Mouse (Mus musculus) limb, embryonic 13.5 days (tissue): ENCODE data around the gene Dpep1. TPM values are rescaled to one million over a fixed set of nuclear protein-coding genes. Genes with fewer than 3 reads are reported as not detected.
A peak's percentile ranks its signal among the peaks of the same experiment; 100 is the strongest.

Experiments used
- ATAC-seq: fragments of 200-750 bp; cut with Nextera tagmentation; 2 replicates; pipeline ENCODE4 v1.8.0; 2017; ENCODE audit warnings: low read depth, moderate number of reproducible peaks, moderate TSS enrichment; ENCODE audit not compliant: low FRiP score
- H3K27ac ChIP-seq: fragments of 300-500 bp; sonication (generic); 2 replicates; pipeline ENCODE4 v1.5.1; 2015; ENCODE audit warnings: inconsistent platforms, mild to moderate bottlenecking, moderate library complexity
- H3K27me3 ChIP-seq: fragments of 300-500 bp; sonication (generic); 2 replicates; pipeline ENCODE4 v1.6.1; 2015; ENCODE audit warnings: mild to moderate bottlenecking, inconsistent platforms
- H3K36me3 ChIP-seq: fragments of 300-500 bp; sonication (generic); 2 replicates; pipeline ENCODE4 v1.6.1; 2015; ENCODE audit warnings: inconsistent platforms, mild to moderate bottlenecking, moderate library complexity
- H3K4me1 ChIP-seq: fragments of 300-500 bp; sonication (generic); 2 replicates; pipeline ENCODE4 v1.6.1; 2015; ENCODE audit warnings: inconsistent platforms
- H3K4me2 ChIP-seq: fragments of 300-500 bp; sonication (generic); replicated peaks from 2 replicates; pipeline ENCODE4 v1.6.1; 2015; ENCODE audit warnings: inconsistent platforms, mild to moderate bottlenecking, moderate library complexity
- H3K4me3 ChIP-seq: fragments of 300-500 bp; sonication (generic); 2 replicates; pipeline ENCODE4 v1.5.1; 2015; ENCODE audit warnings: moderate library complexity, mild to moderate bottlenecking, inconsistent platforms
- H3K9ac ChIP-seq: fragments of 300-500 bp; sonication (generic); 2 replicates; pipeline ENCODE4 v1.6.1; 2015; ENCODE audit warnings: mild to moderate bottlenecking, inconsistent platforms
- H3K9me3 ChIP-seq: fragments of 300-500 bp; sonication (generic); 2 replicates; pipeline ENCODE4 v1.6.1; 2016; ENCODE audit warnings: inconsistent platforms
- WGBS: fragments of 180-500 bp; shearing (Covaris S2); methylation state at CpG from one replicate; pipeline ENCODE4 v1.1.7; 2015; 5-methylcytosine and 5-hydroxymethylcytosine counted together
- polyA plus RNA-seq: library from polyadenylated mRNA; unstranded; fragments of >200 nt; fragmentation: Nextera tagmentation; extraction: Ambion mirVana; gene quantifications from 2 replicates; pipeline ENCODE4 v1.2.1, GENCODE M21; 2015

Gene Dpep1
- polyA plus RNA-seq, 1 experiment from 2014 or later, result 2.5 TPM

- peak within 1 kb of the TSS; percentile 88 for H3K4me2 ChIP-seq
- H3K9ac ChIP-seq, result peak within 1 kb of the TSS; percentile 65
- H3K4me3 ChIP-seq, result peak within 1 kb of the TSS; percentile 56
- H3K4me1 ChIP-seq, result peaks cover 21% of the 10 kb centered on the region
- H3K36me3 ChIP-seq, result peaks cover 5% of the 10 kb centered on the region; the same call in 1 of the 2 replicates
- WGBS, result 2% methylated on average over 57 of the region's 57 CpGs
- no peaks in the 10 kb centered on the region for H3K9me3 ChIP-seq
- peaks cover 50% of the 10 kb centered on the region for H3K27me3 ChIP-seq
- H3K27ac ChIP-seq, result no peak within 1 kb of the TSS
- ATAC-seq, result peak; percentile 88
Observed at GRCm38 (mm10) chr8:123235520-123236497, 49.8 kb downstream of the Dpep1 start, which contains the start of gene Spata2l. TSS of gene Spata2l (minus strand) at chr8:123236233.

GRCm38 (mm10) chr8:123239398-123239797, 53.4 kb downstream of the Dpep1 start:
- ATAC-seq, result no peak
- Histone ChIP-seq H3K9ac (no peak overlapping the region), H3K4me2 (no peak overlapping the region), H3K27me3 (peaks cover 28% of the 10 kb centered on the region), H3K36me3 (peaks cover 31% of the 10 kb centered on the region), H3K4me1 (peaks cover 21% of the 10 kb centered on the region), H3K4me3 (no peak overlapping the region), H3K9me3 (no peaks in the 10 kb centered on the region), H3K27ac (no peak overlapping the region)
- 86% methylated on average over 10 of the region's 10 CpGs for WGBS

- 0 out of 2 replicates have a peak, but pooled peaks cover under 1% of the 10 kb centered on the region for H3K27me3 ChIP-seq
- no peaks in the 10 kb centered on the region for H3K9me3 ChIP-seq
- no peak overlapping the region for H3K27ac ChIP-seq
- H3K9ac ChIP-seq, result no peak overlapping the region
- H3K36me3 ChIP-seq, result peaks cover 61% of the 10 kb centered on the region
- ATAC-seq, result no peak
- H3K4me3 ChIP-seq, result no peak overlapping the region
- H3K4me1 ChIP-seq, result no peaks in the 10 kb centered on the region
- H3K4me2 ChIP-seq, result no peak overlapping the region
- 88% methylated on average over 7 of the region's 7 CpGs for WGBS
Observed at GRCm38 (mm10) chr8:123242107-123242923, 56.3 kb downstream of the Dpep1 start.

GRCm38 (mm10) chr8:123243053-123243452, 57.0 kb downstream of the Dpep1 start:
- H3K4me2 ChIP-seq, result no peak overlapping the region
- H3K9ac ChIP-seq, result no peak overlapping the region
- no peak overlapping the region for H3K27ac ChIP-seq
- H3K9me3 ChIP-seq, result no peaks in the 10 kb centered on the region
- H3K4me1 ChIP-seq, result no peaks in the 10 kb centered on the region
- no peak for ATAC-seq
- no peaks in the 10 kb centered on the region for H3K27me3 ChIP-seq
- 66% methylated on average over 11 of the region's 11 CpGs for WGBS
- peaks cover 68% of the 10 kb centered on the region for H3K36me3 ChIP-seq
- no peak overlapping the region for H3K4me3 ChIP-seq

- Histone ChIP-seq H3K27ac (no peak overlapping the region), H3K4me3 (no peak overlapping the region), H3K36me3 (peaks cover 81% of the 10 kb centered on the region), H3K9ac (no peak overlapping the region), H3K27me3 (no peaks in the 10 kb centered on the region), H3K9me3 (no peaks in the 10 kb centered on the region), H3K4me2 (no peak overlapping the region), H3K4me1 (no peaks in the 10 kb centered on the region)
- WGBS, result 94% methylated on average over 4 of the region's 4 CpGs
- no peak for ATAC-seq
Observed at GRCm38 (mm10) chr8:123244382-123244781, 58.3 kb downstream of the Dpep1 start.

- Histone ChIP-seq H3K9ac (no peak overlapping the region), H3K4me1 (no peaks in the 10 kb centered on the region), H3K4me3 (no peak overlapping the region), H3K4me2 (no peak overlapping the region), H3K9me3 (no peaks in the 10 kb centered on the region), H3K27me3 (no peaks in the 10 kb centered on the region), H3K27ac (no peak overlapping the region), H3K36me3 (peaks cover 92% of the 10 kb centered on the region)
- ATAC-seq, result no peak
- WGBS, result 90% methylated on average over 12 of the region's 12 CpGs
Observed at GRCm38 (mm10) chr8:123245543-123245942, 59.5 kb downstream of the Dpep1 start.

- no peak overlapping the region for H3K9ac ChIP-seq
Observed at GRCm38 (mm10) chr8:123247748-123248147, 61.7 kb downstream of the Dpep1 start.

GRCm38 (mm10) chr8:123248596-123248995, 62.6 kb downstream of the Dpep1 start:
- no peak overlapping the region for H3K4me2 ChIP-seq
- H3K9ac ChIP-seq, result no peak overlapping the region
- 90% methylated on average over 8 of the region's 8 CpGs for WGBS
- no peaks in the 10 kb centered on the region for H3K27me3 ChIP-seq
- H3K36me3 ChIP-seq, result peaks cover 84% of the 10 kb centered on the region
- no peak for ATAC-seq
- H3K4me1 ChIP-seq, result peaks cover 11% of the 10 kb centered on the region
- H3K4me3 ChIP-seq, result no peak overlapping the region
- no peaks in the 10 kb centered on the region for H3K9me3 ChIP-seq
- H3K27ac ChIP-seq, result no peak overlapping the region

More at GRCm38 (mm10) chr8:123247748-123248147, 61.7 kb downstream of the Dpep1 start:
- H3K27ac ChIP-seq, result no peak overlapping the region
- peaks cover 4% of the 10 kb centered on the region for H3K4me1 ChIP-seq
- 92% methylated on average over 6 of the region's 6 CpGs for WGBS
- ATAC-seq, result no peak
- H3K36me3 ChIP-seq, result peaks cover 92% of the 10 kb centered on the region
- H3K27me3 ChIP-seq, result no peaks in the 10 kb centered on the region
- no peak overlapping the region for H3K4me3 ChIP-seq
- H3K4me2 ChIP-seq, result no peak overlapping the region
- no peaks in the 10 kb centered on the region for H3K9me3 ChIP-seq

GRCm38 (mm10) chr8:123250940-123251339, 64.9 kb downstream of the Dpep1 start:
- Histone ChIP-seq H3K9me3 (no peaks in the 10 kb centered on the region), H3K36me3 (peaks cover 65% of the 10 kb centered on the region), H3K9ac (peak overlapping the region; percentile 8), H3K4me3 (no peak overlapping the region), H3K27me3 (no peaks in the 10 kb centered on the region), H3K4me2 (no peak overlapping the region), H3K4me1 (peaks cover 22% of the 10 kb centered on the region), H3K27ac (no peak overlapping the region)
- ATAC-seq, result no peak
- WGBS, result 93% methylated on average over 5 of the region's 5 CpGs

Other genes with a start within 250 kb of the Dpep1 start
- gene Ankrd11, start 144.0 kb upstream of the Dpep1 start, polyA plus RNA-seq, result 40.9 and 48.7 TPM in 2 replicates
- gene Spg7, start 123.3 kb upstream of the Dpep1 start, polyA plus RNA-seq, result 40.8 and 41.5 TPM in 2 replicates
- 1,375 and 1,469 TPM in 2 replicates for gene Rpl13, start 83.9 kb upstream of the Dpep1 start, polyA plus RNA-seq
- 0.64 and 0.72 TPM in 2 replicates for gene Cpne7, start 68.9 kb upstream of the Dpep1 start, polyA plus RNA-seq
- 26.1 and 30.6 TPM in 2 replicates for gene Sult5a1, start 27.9 kb upstream of the Dpep1 start, polyA plus RNA-seq
- 151 and 155 TPM in 2 replicates for gene Chmp1a, start 26.5 kb downstream of the Dpep1 start, polyA plus RNA-seq
- gene Spata33, start 26.6 kb downstream of the Dpep1 start, polyA plus RNA-seq, result 4.9 and 7.0 TPM in 2 replicates
- gene Cdk10, start 38.6 kb downstream of the Dpep1 start, polyA plus RNA-seq, result 37.9 and 39.9 TPM in 2 replicates
- 3.1 and 3.7 TPM in 2 replicates for gene Spata2l, start 50.0 kb downstream of the Dpep1 start, polyA plus RNA-seq
- gene Zfp276, start 68.0 kb downstream of the Dpep1 start, polyA plus RNA-seq, result 28.4 and 29.1 TPM in 2 replicates
- 32.3 and 32.7 TPM in 2 replicates for gene Vps9d1, start 68.1 kb downstream of the Dpep1 start, polyA plus RNA-seq
- 26.4 and 27.2 TPM in 2 replicates for gene Fanca, start 132.3 kb downstream of the Dpep1 start, polyA plus RNA-seq
- gene Spire2, start 146.5 kb downstream of the Dpep1 start, polyA plus RNA-seq, result 0.80 and 1.1 TPM in 2 replicates
- gene Tcf25, start 187.5 kb downstream of the Dpep1 start, polyA plus RNA-seq, result 155 and 156 TPM in 2 replicates
- 0.05 TPM in 1 of 2 replicates, not detected in the other for gene Mc1r, start 220.9 kb downstream of the Dpep1 start, polyA plus RNA-seq
- 6.9 and 9.4 TPM in 2 replicates for gene Tubb3, start 225.2 kb downstream of the Dpep1 start, polyA plus RNA-seq
- gene Def8, start 237.3 kb downstream of the Dpep1 start, polyA plus RNA-seq, result 38.3 and 41.7 TPM in 2 replicates